Mouse (Mus musculus) kidney, embryonic 14.5 days (tissue): ENCODE data around the gene Klhl26. TPM values are rescaled to one million over a fixed set of nuclear protein-coding genes. Genes with fewer than 3 reads are reported as not detected.

ENCODE experiments used
- ATAC-seq: fragments of 200-750 bp; cut with Nextera tagmentation; 2 replicates; pipeline ENCODE4 v1.8.0; 2017; ENCODE audit warnings: moderate number of reproducible peaks, mild to moderate bottlenecking, moderate TSS enrichment, moderate library complexity; ENCODE audit not compliant: low FRiP score, low TSS enrichment
- H3K27ac ChIP-seq: fragments of 300-500 bp; sonication (generic); 2 replicates; pipeline ENCODE4 v1.5.1; 2014; ENCODE audit warnings: low read depth, mild to moderate bottlenecking, low read length, moderate library complexity, mixed read lengths
- H3K27me3 ChIP-seq: fragments of 300-500 bp; sonication (generic); 2 replicates; pipeline ENCODE4 v1.6.1; 2014; ENCODE audit warnings: mild to moderate bottlenecking, low read length; ENCODE audit not compliant: control insufficient read depth, insufficient read depth
- H3K36me3 ChIP-seq: fragments of 300-500 bp; sonication (generic); 2 replicates; pipeline ENCODE4 v1.6.1; 2014; ENCODE audit warnings: low read length, mixed read lengths; ENCODE audit not compliant: control insufficient read depth, insufficient read depth
- H3K4me1 ChIP-seq: fragments of 300-500 bp; sonication (generic); 2 replicates; pipeline ENCODE4 v1.6.1; 2014; ENCODE audit warnings: low read length, mixed read lengths; ENCODE audit not compliant: control insufficient read depth, insufficient read depth
- H3K4me2 ChIP-seq: fragments of 300-500 bp; sonication (generic); replicated peaks from 2 replicates; pipeline ENCODE4 v1.6.1; 2014; ENCODE audit warnings: low read depth, mild to moderate bottlenecking, low read length
- H3K4me3 ChIP-seq: fragments of 300-500 bp; sonication (generic); 2 replicates; pipeline ENCODE4 v1.5.1; 2014; ENCODE audit warnings: mild to moderate bottlenecking, low read length
- H3K9ac ChIP-seq: fragments of 300-500 bp; sonication (generic); 2 replicates; pipeline ENCODE4 v1.6.1; 2014; ENCODE audit warnings: low read depth, mild to moderate bottlenecking, low read length, moderate library complexity
- H3K9me3 ChIP-seq: fragments of 300-500 bp; sonication (generic); 2 replicates; pipeline ENCODE4 v1.6.1; 2016; ENCODE audit warnings: low read length; ENCODE audit not compliant: control insufficient read depth
- WGBS: fragments of 180-500 bp; shearing (Covaris S2); extraction: QIAGEN DNeasy Blood & Tissue Kit; methylation state at CpG from one replicate; pipeline ENCODE4 v1.1.7; 2014; 5-methylcytosine and 5-hydroxymethylcytosine counted together
- polyA plus RNA-seq: library from polyadenylated mRNA; unstranded; fragments of >200 nt; fragmentation: Nextera tagmentation; extraction: Ambion mirVana; gene quantifications from 2 replicates; pipeline ENCODE4 v1.2.1, GENCODE M21; 2014

Gene Klhl26
- polyA plus RNA-seq, 1 experiment from 2014 or later: 19.2 TPM

- no peak for ATAC-seq
- Histone ChIP-seq H3K4me1 (peaks cover 45% of the 10 kb centered on the region), H3K27ac (0 out of 2 replicates have a peak overlapping the region, but pooled peaks have one; percentile 24), H3K4me2 (no peak overlapping the region), H3K4me3 (no peak overlapping the region), H3K36me3 (peaks cover 7% of the 10 kb centered on the region; the same call in 1 of the 2 replicates), H3K9me3 (no peaks in the 10 kb centered on the region), H3K9ac (no peak overlapping the region), H3K27me3 (no peaks in the 10 kb centered on the region)
- 9% methylated on average over 7 of the region's 7 CpGs for WGBS
Measured at GRCm38 (mm10) chr8:70405189-70405588, 71.6 kb downstream of the Klhl26 start.

GRCm38 (mm10) chr8:70404212-70404611 lies 72.6 kb downstream of the Klhl26 start:
- Histone ChIP-seq H3K4me1 (peaks cover 44% of the 10 kb centered on the region), H3K27me3 (no peaks in the 10 kb centered on the region), H3K27ac (no peak overlapping the region), H3K36me3 (peaks cover 10% of the 10 kb centered on the region; the same call in 1 of the 2 replicates), H3K4me2 (no peak overlapping the region), H3K9ac (no peak overlapping the region), H3K9me3 (no peaks in the 10 kb centered on the region), H3K4me3 (no peak overlapping the region)
- no peak for ATAC-seq
- 90% methylated on average over 3 of the region's 3 CpGs for WGBS

Other genes starting within 250 kb of the Klhl26 start
- 23.7 and 33.0 TPM in 2 replicates for gene Sugp2, start 242.7 kb downstream of the Klhl26 start, polyA plus RNA-seq
- gene Armc6, start 242.5 kb downstream of the Klhl26 start, polyA plus RNA-seq: 23.2 and 24.8 TPM in 2 replicates
- gene Homer3, start 194.1 kb downstream of the Klhl26 start, polyA plus RNA-seq: 54.5 and 70.2 TPM in 2 replicates
- 49.9 TPM in 2 replicates for gene Ddx49, start 174.5 kb downstream of the Klhl26 start, polyA plus RNA-seq
- gene Cope, start 174.4 kb downstream of the Klhl26 start, polyA plus RNA-seq: 322 and 327 TPM in 2 replicates
- gene Cers1, start 161.2 kb downstream of the Klhl26 start, polyA plus RNA-seq: 2.3 and 2.6 TPM in 2 replicates
- gene Gdf1, start 147.2 kb downstream of the Klhl26 start, polyA plus RNA-seq: 7.6 and 7.9 TPM in 2 replicates
- 21.8 and 24.2 TPM in 2 replicates for gene Upf1, start 123.7 kb downstream of the Klhl26 start, polyA plus RNA-seq
- 0.14 and 0.26 TPM in 2 replicates for gene Comp, start 103.4 kb downstream of the Klhl26 start, polyA plus RNA-seq
- gene Crtc1, start 37.4 kb downstream of the Klhl26 start, polyA plus RNA-seq: 15.5 and 21.2 TPM in 2 replicates
- gene Tmem59l, start 10.4 kb upstream of the Klhl26 start, polyA plus RNA-seq: 8.5 and 12.4 TPM in 2 replicates
- 26.7 and 34.8 TPM in 2 replicates for gene Crlf1, start 16.2 kb upstream of the Klhl26 start, polyA plus RNA-seq
- gene Rex1bd, start 29.8 kb upstream of the Klhl26 start, polyA plus RNA-seq: 129 and 151 TPM in 2 replicates
- gene Uba52, start 33.8 kb upstream of the Klhl26 start, polyA plus RNA-seq: 1,078 and 1,559 TPM in 2 replicates
- 252 and 291 TPM in 2 replicates for gene Fkbp8, start 50.8 kb upstream of the Klhl26 start, polyA plus RNA-seq
- 70.0 and 70.9 TPM in 2 replicates for gene Kxd1, start 51.0 kb upstream of the Klhl26 start, polyA plus RNA-seq
- gene Ell, start 62.5 kb upstream of the Klhl26 start, polyA plus RNA-seq: 12.9 and 22.4 TPM in 2 replicates
- 102 and 118 TPM in 2 replicates for gene Isyna1, start 117.4 kb upstream of the Klhl26 start, polyA plus RNA-seq
- gene Ssbp4, start 131.9 kb upstream of the Klhl26 start, polyA plus RNA-seq: 172 and 220 TPM in 2 replicates
- 1.1 and 1.4 TPM in 2 replicates for gene Lrrc25, start 139.2 kb upstream of the Klhl26 start, polyA plus RNA-seq
- gene Gdf15, start 155.5 kb upstream of the Klhl26 start, polyA plus RNA-seq: 0.31 and 0.41 TPM in 2 replicates
- 62.2 and 62.6 TPM in 2 replicates for gene Pgpep1, start 183.4 kb upstream of the Klhl26 start, polyA plus RNA-seq
- gene Lsm4, start 196.3 kb upstream of the Klhl26 start, polyA plus RNA-seq: 353 and 447 TPM in 2 replicates
- gene Jund, start 222.0 kb upstream of the Klhl26 start, polyA plus RNA-seq: 95.1 and 117 TPM in 2 replicates
- 0.12 TPM in 1 of 2 replicates, not detected in the other for gene Iqcn, start 226.5 kb upstream of the Klhl26 start, polyA plus RNA-seq
- 0.23 and 0.73 TPM in 2 replicates for gene Gm3336, start 241.6 kb upstream of the Klhl26 start, polyA plus RNA-seq
- 2.5 and 4.0 TPM in 2 replicates for gene Pde4c, start 246.8 kb upstream of the Klhl26 start, polyA plus RNA-seq